Mouse (Mus musculus): ENCODE measurements around the gene Urad. TPM values are rescaled to one million over a fixed set of nuclear protein-coding genes. Genes with fewer than 3 reads are reported as not detected.

The Urad gene
- total RNA-seq, 4 experiments from 2014 or later, result not detected

DNA sequence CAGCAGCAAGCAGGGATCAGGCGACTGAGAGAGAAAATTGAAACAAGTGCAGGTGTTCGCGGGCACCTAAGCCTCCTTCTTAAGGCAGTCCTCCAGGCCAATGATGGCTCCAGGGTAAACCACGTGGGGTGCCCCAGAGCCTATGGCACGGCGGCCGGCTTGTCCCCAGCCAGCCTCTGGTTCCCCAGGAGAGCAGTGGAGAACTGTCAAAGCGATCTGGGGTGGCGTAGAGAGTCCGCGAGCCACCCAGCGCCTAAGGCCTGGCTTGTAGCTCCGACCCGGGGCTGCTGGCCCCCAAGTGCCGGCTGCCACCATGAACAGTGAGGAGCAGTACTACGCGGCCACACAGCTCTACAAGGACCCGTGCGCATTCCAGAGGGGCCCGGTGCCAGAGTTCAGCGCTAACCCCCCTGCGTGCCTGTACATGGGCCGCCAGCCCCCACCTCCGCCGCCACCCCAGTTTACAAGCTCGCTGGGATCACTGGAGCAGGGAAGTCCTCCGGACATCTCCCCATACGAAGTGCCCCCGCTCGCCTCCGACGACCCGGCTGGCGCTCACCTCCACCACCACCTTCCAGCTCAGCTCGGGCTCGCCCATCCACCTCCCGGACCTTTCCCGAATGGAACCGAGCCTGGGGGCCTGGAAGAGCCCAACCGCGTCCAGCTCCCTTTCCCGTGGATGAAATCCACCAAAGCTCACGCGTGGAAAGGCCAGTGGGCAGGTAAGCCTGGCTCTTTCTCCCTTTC lies 52.1 kb downstream of the Urad start, which contains the start of gene Pdx1:
TSS of gene Pdx1 (plus strand) at position 34 of the 747 bp plus-strand sequence.
- no peak for DNase-seq (ENCODE audit: low spot score in 2 of 2)

DNA sequence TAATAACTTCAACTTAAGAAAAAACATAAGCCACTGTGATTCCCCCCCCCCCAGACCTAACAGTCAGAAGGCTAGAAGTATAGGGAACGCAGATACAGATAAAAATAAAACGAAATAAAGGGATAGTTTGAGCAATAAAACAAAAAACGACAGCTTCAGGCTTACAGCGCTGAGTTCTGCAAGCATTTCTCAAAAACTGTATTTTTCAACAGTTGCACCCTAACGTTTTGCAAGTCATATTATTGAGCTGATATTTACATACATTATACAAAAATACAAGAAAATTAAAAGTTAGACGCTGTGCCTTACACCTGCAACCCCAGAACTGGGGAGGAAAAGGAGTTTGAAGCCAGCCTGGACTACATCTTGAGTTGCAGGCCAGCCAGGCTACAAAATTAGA lies 52.9 kb downstream of the Urad start:
- DNase-seq (ENCODE audit: low spot score in 2 of 2), result no peak

DNA sequence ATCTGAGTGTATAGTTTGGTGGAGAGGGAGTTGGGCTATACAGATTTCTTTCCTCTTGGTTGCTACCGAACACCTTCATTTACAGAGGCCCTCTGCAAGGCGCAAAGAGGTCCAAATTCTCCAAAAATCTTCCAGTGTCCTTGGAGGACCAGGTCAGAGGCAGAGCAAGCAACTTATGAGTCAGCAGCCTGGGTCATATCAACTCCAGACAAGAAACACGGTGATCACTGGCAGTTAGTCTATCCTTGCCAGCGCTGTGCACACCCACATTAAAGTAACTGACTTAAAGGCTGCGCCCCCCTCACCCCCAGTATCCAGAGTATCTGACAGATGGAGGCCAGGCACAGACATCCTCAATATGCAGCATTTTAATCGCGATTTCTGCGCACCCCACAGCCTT lies 53.5 kb downstream of the Urad start:
- DNase-seq (ENCODE audit: low spot score in 2 of 2), result no peak

DNA sequence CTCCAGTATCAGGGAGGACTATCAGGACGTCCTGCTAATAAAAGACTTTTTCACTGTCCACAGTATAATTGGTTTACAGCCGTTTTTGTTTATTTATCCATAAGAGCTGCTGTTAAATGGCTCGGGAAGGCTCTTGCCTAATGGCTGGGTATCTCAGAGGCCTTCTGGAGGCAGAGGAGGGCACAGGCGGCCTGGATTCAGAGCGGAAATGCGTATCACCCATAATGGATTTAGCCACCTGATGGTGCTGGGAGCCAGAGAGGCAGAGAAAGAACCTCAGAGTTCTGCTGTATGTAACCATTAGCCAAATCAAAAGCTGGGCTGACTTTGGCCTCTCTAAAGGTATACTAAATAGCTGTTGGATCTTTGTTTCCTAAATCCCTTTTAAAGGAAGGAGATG lies 54.8 kb downstream of the Urad start:
- no peak for DNase-seq (ENCODE audit: low spot score in 2 of 2)

Small RNAs within 50 kb of the gene (microRNA-seq; reads per million reads assigned to microRNA genes)
- gene Mir7k, result 0 to 0.25 reads per million in 2 experiments

Other genes with a start within 250 kb of the Urad start
- gene Lnx2, start 245.9 kb downstream of the Urad start, total RNA-seq (2022), result 1 to 10 TPM; 5.8 to 7.2 (median 6.5) TPM
- 10 to 100 TPM; 65.2 to 70.8 (median 66.7) TPM for gene Polr1d, start 245.4 kb downstream of the Urad start, total RNA-seq (2022)
- under 1 TPM; 0.26 to 0.58 (median 0.37) TPM for gene Gsx1, start 133.7 kb downstream of the Urad start, total RNA-seq (2022)
- gene Pdx1, start 52.5 kb downstream of the Urad start, total RNA-seq (2022), result not detected
- gene Cdx2, start 15.2 kb downstream of the Urad start, total RNA-seq (2022), result not detected
- 10 to 100 TPM in 1 of 4 experiments, 1 to 10 TPM in 3; 8.3 to 11.6 (median 8.8) TPM for gene Flt3, start 78.0 kb upstream of the Urad start, total RNA-seq (2022)
- gene Pan3, start 107.7 kb upstream of the Urad start, total RNA-seq (2022), result 100 to 1,000 TPM in 3 of 4 experiments, 10 to 100 TPM in 1; 89.6 to 122 (median 118) TPM

All from layer of hippocampus, adult 8-10 months (tissue).